Mouse (Mus musculus): ENCODE measurements around the gene Mars2.

Gene Mars2

GRCm38 (mm10) chr1:55223026-55223425 is 14.0 kb upstream of the Mars2 start:
- DNase-seq, result no peak

GRCm38 (mm10) chr1:55224111-55224510 is 12.9 kb upstream of the Mars2 start:
- DNase-seq, result peak in 1 of 2 experiments; percentile 4

- DNase-seq, result peak in 1 of 2 experiments; percentile 8
Measured at GRCm38 (mm10) chr1:55225398-55225797, 11.6 kb upstream of the Mars2 start.

GRCm38 (mm10) chr1:55226011-55226857 is 10.7 kb upstream of the Mars2 start, which contains the start of gene Rftn2:
TSS of gene Rftn2 (minus strand) at chr1:55226782.
- peak; percentile 46 to 53 for DNase-seq

GRCm38 (mm10) chr1:55227376-55227775 is 9.6 kb upstream of the Mars2 start:
- DNase-seq, result peak in 1 of 2 experiments; percentile 3

GRCm38 (mm10) chr1:55228256-55228884 is 8.6 kb upstream of the Mars2 start:
- DNase-seq, result no peak

- DNase-seq, result no peak
Measured at GRCm38 (mm10) chr1:55234910-55235520, 2.0 kb upstream of the Mars2 start.

- no peak for DNase-seq
Measured at GRCm38 (mm10) chr1:55236487-55236886, 490 bp upstream of the Mars2 start.

- peak in 1 of 2 experiments; percentile 23 for DNase-seq
Measured at GRCm38 (mm10) chr1:55237643-55238161, 725 bp downstream of the Mars2 start.

- no peak for DNase-seq
Measured at GRCm38 (mm10) chr1:55238496-55238895, 1.5 kb downstream of the Mars2 start.

- peak in 1 of 2 experiments; percentile 52 for DNase-seq
Measured at GRCm38 (mm10) chr1:55239237-55239636, 2.3 kb downstream of the Mars2 start.

GRCm38 (mm10) chr1:55246374-55246773 is 9.4 kb downstream of the Mars2 start:
- DNase-seq, result no peak

GRCm38 (mm10) chr1:55264385-55264784 is 27.4 kb downstream of the Mars2 start:
- no peak for DNase-seq

- DNase-seq, result no peak
Measured at GRCm38 (mm10) chr1:55265447-55265846, 28.5 kb downstream of the Mars2 start.

- no peak for DNase-seq
Measured at GRCm38 (mm10) chr1:55279081-55279480, 42.1 kb downstream of the Mars2 start.
